Mouse (Mus musculus): ENCODE measurements around the gene Il21r. TPM values are rescaled to one million over a fixed set of nuclear protein-coding genes. Genes with fewer than 3 reads are reported as not detected.

Gene Il21r
- polyA plus RNA-seq, 1 experiment: 0.64 TPM

DNA sequence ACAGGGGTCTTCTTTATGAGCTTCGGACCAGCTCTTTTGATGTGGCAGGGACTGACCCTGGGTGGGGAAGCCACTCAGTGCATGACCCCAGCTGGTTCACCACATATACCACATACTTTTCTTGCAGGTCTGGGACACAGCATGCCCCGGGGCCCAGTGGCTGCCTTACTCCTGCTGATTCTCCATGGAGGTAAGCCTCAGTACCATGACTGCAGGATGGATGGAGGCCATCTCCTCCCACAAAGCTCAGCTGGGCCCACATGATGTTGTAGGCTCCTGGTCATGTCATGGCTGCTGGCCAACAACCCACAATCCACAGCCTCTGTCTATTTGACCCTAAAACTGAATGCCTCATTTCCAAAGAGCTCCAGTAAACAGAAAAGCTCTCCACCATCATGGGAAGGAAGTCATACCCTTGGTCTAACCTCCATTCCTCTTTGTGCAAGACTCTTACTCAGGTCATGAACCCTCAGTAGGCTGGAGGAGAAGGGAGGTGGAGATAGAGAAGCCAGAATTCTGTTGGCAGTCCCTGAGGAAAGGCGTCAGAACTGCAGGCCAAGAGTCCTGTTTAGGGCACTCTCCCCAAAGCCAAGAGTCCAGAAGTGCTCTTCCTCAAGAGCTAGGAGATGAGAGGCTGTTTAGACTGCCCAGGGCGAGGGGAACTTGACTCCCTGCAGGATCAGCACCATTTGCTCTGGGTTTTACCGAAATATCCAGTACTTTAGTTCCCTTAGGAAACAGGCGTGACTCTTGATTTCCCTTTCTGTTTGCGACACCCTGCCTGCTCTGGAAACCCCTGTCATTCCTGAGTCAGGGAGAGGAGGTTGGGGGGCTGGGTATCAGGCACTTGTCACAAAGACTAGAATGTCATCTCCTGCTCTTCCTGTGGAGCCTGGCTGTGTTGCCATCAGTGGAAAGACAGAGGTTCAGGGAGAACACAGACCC is 19.8 kb downstream of the Il21r start:
- DNase-seq (ENCODE audit: low read depth): no peak
- TF ChIP-seq CTCF (IDR thresholded peaks at IDR 0.05; ENCODE audit: borderline replicate concordance, extremely low read depth, insufficient read depth, insufficient read length) (no peak), POLR2A (IDR thresholded peaks at IDR 0.05; ENCODE audit: borderline replicate concordance, extremely low read depth, insufficient read depth, insufficient read length, poor library complexity, severe bottlenecking) (no peak)

DNA sequence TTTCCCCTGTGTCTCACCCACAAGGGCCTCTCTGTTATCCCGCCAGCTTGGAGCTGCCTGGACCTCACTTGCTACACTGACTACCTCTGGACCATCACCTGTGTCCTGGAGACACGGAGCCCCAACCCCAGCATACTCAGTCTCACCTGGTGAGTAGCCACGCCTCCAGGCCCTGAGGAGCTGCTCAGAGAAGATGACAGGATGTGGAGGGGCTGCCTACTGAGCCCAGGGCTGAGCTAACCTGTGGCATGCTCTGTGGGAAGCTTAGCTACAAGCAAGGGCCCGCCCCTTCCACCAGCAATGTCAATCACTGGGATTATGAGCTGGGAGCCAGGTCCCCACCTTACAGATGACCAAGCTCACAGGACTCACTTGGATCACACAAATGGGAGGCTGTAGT is 22.0 kb downstream of the Il21r start:
- TF ChIP-seq POLR2A (IDR thresholded peaks at IDR 0.05; ENCODE audit: borderline replicate concordance, extremely low read depth, insufficient read depth, insufficient read length, poor library complexity, severe bottlenecking) (no peak), CTCF (IDR thresholded peaks at IDR 0.05; ENCODE audit: borderline replicate concordance, extremely low read depth, insufficient read depth, insufficient read length) (no peak)
- DNase-seq (ENCODE audit: low read depth): no peak

DNA sequence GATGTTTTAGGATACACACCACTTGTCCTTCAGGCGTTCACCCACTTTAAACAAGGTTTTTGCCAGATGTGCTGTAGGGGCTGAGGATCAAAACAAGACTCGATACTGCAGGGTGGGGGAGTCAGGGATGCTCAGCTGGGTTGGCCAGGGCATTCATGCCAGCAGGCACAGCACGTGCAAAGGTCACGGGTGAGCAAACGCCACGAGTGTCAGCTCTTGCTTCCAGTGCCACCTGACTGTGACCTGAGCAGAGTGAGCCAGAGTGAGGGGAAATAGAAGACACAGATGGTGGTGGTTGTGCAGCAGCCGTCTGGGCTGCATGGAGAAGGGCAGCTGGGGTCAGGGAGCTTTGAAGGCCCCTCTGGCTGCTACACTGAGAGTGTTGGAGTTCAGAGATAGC is 22.6 kb downstream of the Il21r start:
- no peak for DNase-seq (ENCODE audit: low read depth)
- no peak for TF ChIP-seq CTCF (IDR thresholded peaks at IDR 0.05; ENCODE audit: borderline replicate concordance, extremely low read depth, insufficient read depth, insufficient read length)

DNA sequence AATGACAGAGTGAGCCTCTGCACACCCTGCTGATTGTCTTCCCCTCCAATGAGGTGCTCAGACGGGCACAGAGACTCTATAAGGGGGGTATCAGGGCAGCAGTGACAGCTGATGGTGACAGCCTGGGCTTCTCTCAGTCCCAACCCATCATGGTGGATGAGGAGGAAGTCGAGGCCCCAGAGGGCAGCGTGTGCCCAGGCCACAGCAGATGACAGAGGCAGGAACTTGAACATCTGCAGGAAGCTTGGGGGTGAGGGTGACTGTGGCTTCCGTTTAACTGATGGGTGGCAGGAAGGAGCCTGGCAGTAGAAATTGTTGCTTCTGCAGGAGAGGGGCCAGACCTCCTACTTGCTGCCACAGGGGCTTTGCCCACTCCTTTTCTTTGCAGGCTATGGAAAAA is 27.1 kb downstream of the Il21r start:
- DNase-seq (ENCODE audit: low read depth): no peak

DNA sequence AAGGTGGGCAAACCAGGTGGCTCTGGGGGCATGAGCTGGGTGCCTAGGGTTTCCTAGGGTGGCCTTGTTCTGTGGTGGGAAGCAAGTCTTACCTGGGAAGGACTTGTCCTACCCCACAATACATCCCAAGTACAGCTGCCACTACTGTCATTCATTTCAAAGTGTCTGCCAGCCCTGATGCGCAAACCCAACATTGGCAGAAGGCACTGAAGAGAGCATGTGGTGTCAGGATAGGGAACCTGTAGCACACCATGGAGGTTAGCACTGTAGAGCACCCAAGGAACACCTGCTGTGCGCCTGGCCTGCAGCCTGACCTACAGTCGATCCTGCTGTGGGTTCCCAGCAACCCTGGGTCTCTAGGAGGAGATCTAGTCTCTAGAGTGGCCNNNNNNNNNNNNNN is 27.8 kb downstream of the Il21r start:
- no peak for DNase-seq (ENCODE audit: low read depth)
- no peak for TF ChIP-seq CTCF (IDR thresholded peaks at IDR 0.05; ENCODE audit: borderline replicate concordance, extremely low read depth, insufficient read depth, insufficient read length)
- no peak for TF ChIP-seq POLR2A (IDR thresholded peaks at IDR 0.05; ENCODE audit: borderline replicate concordance, extremely low read depth, insufficient read depth, insufficient read length, poor library complexity, severe bottlenecking)

More for the DNA sequence above, 27.1 kb downstream of the Il21r start:
- TF ChIP-seq POLR2A (IDR thresholded peaks at IDR 0.05; ENCODE audit: borderline replicate concordance, extremely low read depth, insufficient read depth, insufficient read length, poor library complexity, severe bottlenecking): no peak
- no peak for TF ChIP-seq CTCF (IDR thresholded peaks at IDR 0.05; ENCODE audit: borderline replicate concordance, extremely low read depth, insufficient read depth, insufficient read length)

DNA sequence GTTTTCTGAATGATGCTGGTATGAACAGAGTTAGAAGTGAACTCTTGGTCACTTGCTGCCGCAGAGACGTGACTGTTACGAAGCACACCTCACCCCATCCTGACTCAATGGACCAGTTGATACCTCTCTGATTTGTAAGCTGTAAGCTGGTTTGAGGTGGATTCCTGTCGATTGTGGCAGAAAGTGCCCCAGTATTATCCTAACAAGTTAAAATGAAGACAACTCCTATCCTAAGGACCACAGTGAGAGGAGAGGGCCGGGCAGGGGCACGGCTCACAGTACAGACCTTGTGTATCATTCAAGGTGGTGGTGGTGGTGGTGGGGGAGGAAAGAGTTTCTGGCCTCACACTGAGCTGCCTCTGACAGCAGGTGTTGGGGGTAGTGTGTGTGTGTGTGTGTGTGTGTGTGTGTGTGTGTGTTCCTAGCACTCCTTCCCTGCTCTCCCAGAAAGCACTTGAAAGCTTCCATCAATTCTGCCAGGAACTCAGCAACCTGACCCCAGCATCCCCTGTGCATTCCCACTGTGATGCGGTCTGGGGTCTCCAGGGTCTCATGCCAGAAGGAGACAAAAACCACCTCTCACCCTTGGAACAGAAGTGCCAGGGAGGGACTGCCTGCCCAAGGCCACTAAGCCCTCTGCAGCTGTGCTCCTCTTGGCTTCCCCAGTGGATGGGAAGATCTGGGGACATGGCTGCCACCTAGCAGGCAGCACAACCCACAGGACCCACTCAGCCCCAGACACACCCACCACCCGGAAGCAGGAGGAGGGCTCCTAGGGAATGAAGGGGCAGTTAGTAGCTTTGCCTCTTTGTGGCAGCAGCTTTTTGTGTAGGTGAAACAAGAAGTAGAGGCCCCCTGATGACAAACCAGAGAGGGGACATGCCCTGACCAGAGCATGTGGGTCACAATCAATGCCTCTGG is 34.3 kb downstream of the Il21r start:
- DNase-seq (ENCODE audit: low read depth): no peak
- TF ChIP-seq CTCF (IDR thresholded peaks at IDR 0.05; ENCODE audit: borderline replicate concordance, extremely low read depth, insufficient read depth, insufficient read length) (no peak), POLR2A (IDR thresholded peaks at IDR 0.05; ENCODE audit: borderline replicate concordance, extremely low read depth, insufficient read depth, insufficient read length, poor library complexity, severe bottlenecking) (no peak)

DNA sequence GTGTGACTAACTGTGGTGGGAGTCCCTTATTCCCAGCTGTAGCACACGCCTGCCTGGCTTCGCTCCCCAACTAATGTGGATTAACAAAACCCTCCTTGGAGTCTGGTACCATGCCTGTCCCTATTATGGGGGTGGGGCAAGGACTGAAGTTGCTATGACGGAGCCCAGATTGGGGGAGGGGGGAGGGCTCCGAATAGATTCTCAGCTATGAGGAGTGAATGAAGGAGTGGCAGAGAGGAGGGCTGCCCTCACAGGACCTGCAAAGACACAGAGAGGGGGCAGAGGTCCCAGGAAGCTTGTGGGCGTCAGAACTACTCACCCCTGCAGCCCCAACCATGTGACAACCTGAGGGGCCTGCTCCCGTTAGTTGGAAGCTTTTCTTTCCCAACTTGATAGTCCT is 35.1 kb downstream of the Il21r start:
- no peak for TF ChIP-seq POLR2A (IDR thresholded peaks at IDR 0.05; ENCODE audit: borderline replicate concordance, extremely low read depth, insufficient read depth, insufficient read length, poor library complexity, severe bottlenecking)
- no peak for TF ChIP-seq CTCF (IDR thresholded peaks at IDR 0.05; ENCODE audit: borderline replicate concordance, extremely low read depth, insufficient read depth, insufficient read length)

DNA sequence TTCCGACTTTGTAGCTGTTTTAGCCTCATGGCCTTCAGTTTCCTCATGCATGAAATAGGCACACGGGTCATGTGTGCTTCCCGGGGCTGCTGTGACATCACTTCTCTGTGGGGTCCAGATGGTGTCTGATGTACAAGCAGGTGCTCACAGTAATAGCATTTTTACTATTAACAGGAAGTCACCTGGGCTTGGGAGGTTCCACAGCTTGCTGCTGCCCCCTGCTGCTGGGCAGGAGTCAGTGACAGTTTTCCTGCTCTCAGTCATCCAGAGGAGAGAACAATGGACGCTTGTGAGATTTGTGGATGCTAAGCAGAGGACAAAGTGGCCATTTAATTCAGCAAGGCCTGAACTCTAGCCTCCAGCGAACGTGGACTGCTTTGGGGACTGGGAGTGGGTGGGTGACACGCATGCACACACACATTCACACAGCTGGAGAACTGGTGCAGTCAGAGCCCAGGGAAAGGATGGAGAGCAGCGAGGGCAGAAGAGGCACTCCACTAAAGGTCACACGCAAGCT is 35.7 kb downstream of the Il21r start:
- TF ChIP-seq POLR2A (IDR thresholded peaks at IDR 0.05; ENCODE audit: borderline replicate concordance, extremely low read depth, insufficient read depth, insufficient read length, poor library complexity, severe bottlenecking) (no peak), CTCF (IDR thresholded peaks at IDR 0.05; ENCODE audit: borderline replicate concordance, extremely low read depth, insufficient read depth, insufficient read length) (peak; percentile 91)
- DNase-seq (ENCODE audit: low read depth): peak; percentile 87

More for the DNA sequence above, 35.1 kb downstream of the Il21r start:
- DNase-seq (ENCODE audit: low read depth): no peak

DNA sequence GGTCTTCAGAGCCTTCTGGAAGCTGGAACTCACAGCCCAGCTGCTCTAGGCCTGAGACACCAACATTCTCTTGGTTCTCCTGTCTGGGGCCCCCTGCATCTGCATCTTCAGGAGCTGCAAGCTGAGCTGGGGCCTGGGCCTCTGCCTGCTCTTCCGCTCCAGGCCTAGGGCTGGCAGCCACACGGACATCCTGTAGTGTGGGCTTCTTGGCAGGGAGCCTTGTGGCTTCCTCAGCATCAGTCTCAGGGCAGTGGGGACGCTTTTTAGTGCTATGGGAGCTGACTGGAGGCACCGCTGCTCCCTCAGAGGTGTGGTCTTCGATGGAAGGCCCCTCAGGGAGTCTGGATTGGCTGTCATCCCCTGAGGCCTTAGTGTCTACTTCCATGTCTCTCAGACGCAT is 40.7 kb downstream of the Il21r start:
- no peak for DNase-seq (ENCODE audit: low read depth)
- TF ChIP-seq POLR2A (IDR thresholded peaks at IDR 0.05; ENCODE audit: borderline replicate concordance, extremely low read depth, insufficient read depth, insufficient read length, poor library complexity, severe bottlenecking): no peak
- TF ChIP-seq CTCF (IDR thresholded peaks at IDR 0.05; ENCODE audit: borderline replicate concordance, extremely low read depth, insufficient read depth, insufficient read length): no peak

DNA sequence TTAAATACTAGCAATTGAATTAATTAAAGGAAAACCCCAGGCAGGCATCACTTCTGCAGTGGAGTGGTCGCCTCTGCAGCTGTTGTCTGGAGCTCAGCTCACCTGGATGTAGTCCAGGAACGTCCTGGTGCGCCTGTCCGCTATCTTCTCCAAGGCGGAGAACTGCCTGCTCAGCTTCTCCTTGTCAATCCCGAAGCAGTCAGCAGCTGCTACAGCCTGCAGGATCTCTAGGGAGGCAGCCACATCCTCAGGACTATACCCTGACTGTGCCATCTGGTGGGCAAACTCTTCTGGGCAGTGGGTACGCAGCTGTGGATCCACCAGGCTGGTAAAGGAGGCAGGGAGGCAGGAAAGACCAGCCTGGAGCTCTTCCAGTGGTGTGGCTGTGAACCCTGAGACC is 42.2 kb downstream of the Il21r start:
- TF ChIP-seq CTCF (IDR thresholded peaks at IDR 0.05; ENCODE audit: borderline replicate concordance, extremely low read depth, insufficient read depth, insufficient read length) (no peak), POLR2A (IDR thresholded peaks at IDR 0.05; ENCODE audit: borderline replicate concordance, extremely low read depth, insufficient read depth, insufficient read length, poor library complexity, severe bottlenecking) (no peak)
- DNase-seq (ENCODE audit: low read depth): peak; percentile 23

DNA sequence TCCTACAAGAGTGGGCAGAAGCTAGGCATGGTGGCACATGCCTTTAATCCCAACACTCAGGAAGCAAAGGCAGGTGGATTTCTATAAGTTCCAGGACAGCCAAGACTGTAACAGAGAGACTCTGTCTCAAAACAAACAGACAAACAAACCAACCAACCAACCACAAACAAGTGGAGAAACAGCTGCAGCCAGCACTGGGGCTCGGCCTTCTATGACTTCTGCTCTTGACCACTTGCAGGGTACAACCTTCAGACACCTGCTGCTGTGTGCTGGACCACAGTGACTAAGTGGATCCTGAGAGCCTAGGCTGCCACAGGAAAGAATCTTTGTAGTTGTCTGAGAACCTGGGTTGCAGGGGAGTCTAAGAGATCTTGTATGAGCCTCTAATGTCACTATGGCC is 45.8 kb downstream of the Il21r start:
- TF ChIP-seq POLR2A (IDR thresholded peaks at IDR 0.05; ENCODE audit: borderline replicate concordance, extremely low read depth, insufficient read depth, insufficient read length, poor library complexity, severe bottlenecking) (no peak), CTCF (IDR thresholded peaks at IDR 0.05; ENCODE audit: borderline replicate concordance, extremely low read depth, insufficient read depth, insufficient read length) (no peak)
- DNase-seq (ENCODE audit: low read depth): no peak

Data from brain, embryonic 14.5 days (tissue).